Comparison of ENCODE assay signal across 12 mouse cellular contexts in genomic region chr8:92114311-92115275, GRCm38 (mm10).
DNase-seq lines count a peak whose midpoint lies in the region; ATAC-seq and TF ChIP-seq lines count a peak whose summit lies in the region.
"Had no signal": no experiment of that assay in that cellular context is flagged by ENCODE, and none has a peak within 500 bp of the region (broad histone marks: within the 10 kb centered on the region; RNA-seq: fewer than 3 reads in every experiment).

No protein-coding gene starts in this region.

- no peak for DNase-seq in lung, postnatal 14 days
- DNase-seq in embryonic facial prominence, embryonic 14.5 days (ENCODE audit: low spot score): peak; percentile 59
- peak; percentile 73 for DNase-seq in limb, embryonic 10.5 days (ENCODE audit: low spot score)
- DNase-seq in c-Kit-positive CD71-positive TER-119-positive erythroid progenitor cells, embryonic 14.5 days (ENCODE audit: low spot score): no peak
- DNase-seq in thymus, adult 2 months: no peak
- DNase-seq: thymus, postnatal 4 days had no signal

- ATAC-seq in lung, embryonic 15.5 days (ENCODE audit: borderline replicate concordance, extremely low read depth, low FRiP score, low TSS enrichment): no peak
- peak; percentile 44; the same call in 1 of the 2 replicates for ATAC-seq in embryonic facial prominence, embryonic 14.5 days (ENCODE audit: low read depth)
- 0 out of 2 replicates have a peak, but pooled peaks have one; percentile 29 for ATAC-seq in neural tube, embryonic 12.5 days (ENCODE audit: low FRiP score, low read depth)
- ATAC-seq in megakaryocyte progenitor cell, adult 5-6 weeks (replicated peaks; ENCODE audit: poor library complexity): no peak

- H3K4me1 ChIP-seq in lung, embryonic 15.5 days: peaks cover 12% of the 10 kb centered on the region; the same call in 1 of the 2 replicates
- peaks cover 17% of the 10 kb centered on the region for H3K4me1 ChIP-seq in embryonic facial prominence, embryonic 14.5 days (ENCODE audit: control insufficient read depth, insufficient read depth, low read length)
- peaks cover 25% of the 10 kb centered on the region for H3K4me1 ChIP-seq in limb, embryonic 10.5 days
- H3K4me1 ChIP-seq in neural tube, embryonic 12.5 days: peaks cover 17% of the 10 kb centered on the region
- H3K4me1 ChIP-seq in thymus, adult 2 months (replicated peaks; ENCODE audit: control insufficient read depth, insufficient read depth, low read length): no peaks in the 10 kb centered on the region
- H3K4me1 ChIP-seq: liver, embryonic 15.5 days had no signal

- no peaks in the 10 kb centered on the region for H3K36me3 ChIP-seq in lung, embryonic 15.5 days
- H3K36me3 ChIP-seq in embryonic facial prominence, embryonic 14.5 days (ENCODE audit: control insufficient read depth, insufficient read depth, low read length): no peaks in the 10 kb centered on the region
- H3K36me3 ChIP-seq in limb, embryonic 10.5 days: no peaks in the 10 kb centered on the region
- H3K36me3 ChIP-seq in neural tube, embryonic 12.5 days: no peaks in the 10 kb centered on the region
- no peaks in the 10 kb centered on the region for H3K36me3 ChIP-seq in thymus, adult 2 months (ENCODE audit: control insufficient read depth, insufficient read depth, low read length)
- H3K36me3 ChIP-seq: liver, embryonic 15.5 days had no signal

- no peak overlapping the region for H3K9ac ChIP-seq in lung, embryonic 15.5 days
- 0 out of 2 replicates have a peak overlapping the region, but pooled peaks have one; percentile 14 for H3K9ac ChIP-seq in embryonic facial prominence, embryonic 14.5 days (ENCODE audit: low read depth, low read length)
- H3K9ac ChIP-seq in neural tube, embryonic 12.5 days: no peak overlapping the region
- H3K9ac ChIP-seq: liver, embryonic 15.5 days had no signal

- no peak for TF ChIP-seq POLR2A in thymus, adult 2 months (IDR thresholded peaks at IDR 0.05; ENCODE audit: control insufficient read depth, extremely low read depth, insufficient read depth, low read length, poor library complexity)

- no peak for TF ChIP-seq CTCF in thymus, adult 2 months (IDR thresholded peaks at IDR 0.05; ENCODE audit: borderline replicate concordance, control insufficient read depth, extremely low read depth, insufficient read depth, low read length, poor library complexity)

- H3K27me3 ChIP-seq in lung, embryonic 15.5 days: peaks cover 5% of the 10 kb centered on the region; the same call in 1 of the 2 replicates
- no peaks in the 10 kb centered on the region for H3K27me3 ChIP-seq in embryonic facial prominence, embryonic 14.5 days (replicated peaks; ENCODE audit: control insufficient read depth, insufficient read depth, low read length)
- H3K27me3 ChIP-seq in limb, embryonic 10.5 days (ENCODE audit: low read depth, poor library complexity, severe bottlenecking): peaks cover 48% of the 10 kb centered on the region
- H3K27me3 ChIP-seq in neural tube, embryonic 12.5 days (replicated peaks): no peaks in the 10 kb centered on the region
- no peaks in the 10 kb centered on the region for H3K27me3 ChIP-seq in thymus, adult 2 months (ENCODE audit: control insufficient read depth, insufficient read depth, low read length)
- H3K27me3 ChIP-seq: CH12.LX had no signal

- no peaks in the 10 kb centered on the region for H3K9me3 ChIP-seq in lung, embryonic 15.5 days
- H3K9me3 ChIP-seq in embryonic facial prominence, embryonic 14.5 days (ENCODE audit: control insufficient read depth, low read length): no peaks in the 10 kb centered on the region
- H3K9me3 ChIP-seq in limb, embryonic 10.5 days (replicated peaks): no peaks in the 10 kb centered on the region
- H3K9me3 ChIP-seq in neural tube, embryonic 12.5 days: no peaks in the 10 kb centered on the region
- H3K9me3 ChIP-seq: liver, embryonic 15.5 days had no signal

- no peak overlapping the region for H3K4me3 ChIP-seq in lung, embryonic 15.5 days
- H3K4me3 ChIP-seq in embryonic facial prominence, embryonic 14.5 days (ENCODE audit: low read depth, low read length): 0 out of 2 replicates have a peak overlapping the region, but pooled peaks have one; percentile 5
- peak overlapping the region; percentile 28 for H3K4me3 ChIP-seq in limb, embryonic 10.5 days
- no peak overlapping the region for H3K4me3 ChIP-seq in neural tube, embryonic 12.5 days
- no peak overlapping the region for H3K4me3 ChIP-seq in thymus, adult 2 months (ENCODE audit: control insufficient read depth, insufficient read depth, low read length)
- H3K4me3 ChIP-seq: liver, embryonic 15.5 days; myocyte had no signal

- peak overlapping the region; percentile 23 for H3K4me2 ChIP-seq in lung, embryonic 15.5 days
- H3K4me2 ChIP-seq in embryonic facial prominence, embryonic 14.5 days (ENCODE audit: low read depth, low read length): peak overlapping the region; percentile 43
- peak overlapping the region; percentile 35 for H3K4me2 ChIP-seq in neural tube, embryonic 12.5 days (replicated peaks)
- H3K4me2 ChIP-seq: liver, embryonic 15.5 days had no signal

- WGBS in lung, embryonic 15.5 days: 26% methylated on average over 22 of the region's 22 CpGs
- 13% methylated on average over 22 of the region's 22 CpGs for WGBS in embryonic facial prominence, embryonic 14.5 days
- 12% methylated on average over 22 of the region's 22 CpGs for WGBS in limb, embryonic 10.5 days
- WGBS in neural tube, embryonic 12.5 days: 13% methylated on average over 22 of the region's 22 CpGs
- 83% methylated on average over 22 of the region's 22 CpGs for WGBS in thymus, adult 2 months

- no peak overlapping the region for H3K27ac ChIP-seq in lung, embryonic 15.5 days
- peak overlapping the region; percentile 48; the same call in 1 of the 2 replicates for H3K27ac ChIP-seq in embryonic facial prominence, embryonic 14.5 days (replicated peaks; ENCODE audit: low read depth, low read length)
- H3K27ac ChIP-seq in limb, embryonic 10.5 days: no peak overlapping the region; the same call in 1 of the 2 replicates
- H3K27ac ChIP-seq in neural tube, embryonic 12.5 days: no peak overlapping the region
- H3K27ac ChIP-seq in thymus, adult 2 months (ENCODE audit: control insufficient read depth, insufficient read depth, low read length): no peak overlapping the region
- H3K27ac ChIP-seq: liver, embryonic 15.5 days had no signal

Comparison
In these comparisons a context has a peak if more than half of its experiments do, and no peak if none do; other contexts are left out.
1. ATAC-seq: peak in embryonic facial prominence, embryonic 14.5 days (single experiment) and neural tube, embryonic 12.5 days (single experiment); none in lung, embryonic 15.5 days (single experiment) and megakaryocyte progenitor cell, adult 5-6 weeks (single experiment).
2. H3K4me3 ChIP-seq: peak in embryonic facial prominence, embryonic 14.5 days (single experiment) and limb, embryonic 10.5 days (single experiment); none in lung, embryonic 15.5 days (single experiment), neural tube, embryonic 12.5 days (single experiment) and thymus, adult 2 months (single experiment).
3. DNase-seq: peak in embryonic facial prominence, embryonic 14.5 days (single experiment) and limb, embryonic 10.5 days (single experiment); none in lung, postnatal 14 days (single experiment), c-Kit-positive CD71-positive TER-119-positive erythroid progenitor cells, embryonic 14.5 days (single experiment) and thymus, adult 2 months (single experiment).
4. Peak in every context shown above with its lines, with median percentiles within 50 percentile points of each other: H3K4me2 ChIP-seq.